Mouse (Mus musculus): ENCODE measurements around the gene Cdca5. TPM values are rescaled to one million over a fixed set of nuclear protein-coding genes. Genes with fewer than 3 reads are reported as not detected.

Gene Cdca5
- 33.0 TPM for polyA plus RNA-seq (2012; fragmentation: generic; extraction: Trizol)
- long read RNA-seq, experiment 1, transcript Cdca5-201 (6 exons, 2,024 nt): major isoform, 24 of 30 reads
- long read RNA-seq, experiment 1, partial matches to known transcripts: 6 of 30 reads
- long read RNA-seq, experiment 1, other reads (novel, unspliced or antisense): 0 of 30 reads
- long read RNA-seq, experiment 2, transcript Cdca5-201 (6 exons, 2,024 nt): major isoform, 235 of 250 reads
- long read RNA-seq, experiment 2, partial matches to known transcripts: 9 of 250 reads
- long read RNA-seq, experiment 2, other reads (novel, unspliced or antisense): 6 of 250 reads

DNA sequence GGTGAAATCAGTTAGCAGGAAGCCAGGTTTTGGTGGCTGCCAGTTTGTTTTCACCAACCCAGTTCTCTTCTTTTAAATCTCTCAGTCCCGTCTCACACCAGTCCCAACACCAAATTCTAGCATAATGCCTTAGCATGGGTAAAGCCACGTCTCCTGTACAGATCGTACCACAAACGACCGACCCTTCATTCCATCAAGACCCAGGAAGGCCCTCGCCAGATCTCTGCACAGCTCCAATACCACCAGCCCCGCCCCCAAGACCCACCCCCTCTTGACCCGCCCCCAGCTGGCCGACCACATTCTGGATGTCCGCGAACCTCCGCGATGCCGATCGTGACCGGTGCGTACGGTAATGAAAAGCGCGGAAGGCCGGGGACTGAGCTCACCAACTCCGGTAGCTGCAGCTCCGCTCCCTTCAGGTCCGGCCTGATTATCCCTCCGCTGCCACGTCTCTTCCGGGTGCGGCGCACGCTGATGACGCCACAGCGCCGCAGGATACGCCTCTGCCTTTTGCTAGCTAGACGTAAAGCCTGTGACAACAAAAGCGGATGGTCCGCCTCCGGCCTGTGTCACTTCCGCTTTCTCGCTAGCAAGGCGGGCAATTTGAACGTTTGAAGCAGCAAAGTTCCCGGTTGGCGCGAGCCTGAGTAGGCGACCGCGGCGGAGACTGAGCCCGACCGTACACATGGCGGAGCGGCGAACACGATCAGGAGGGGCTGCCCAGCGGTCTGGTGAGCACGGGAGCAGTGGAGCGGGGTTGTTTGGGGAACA is at the start of gene Cdca5, which contains the start of gene Zfpl1:
Gene Cdca5, plus strand, starts transcription at position 506 of the 771 bp plus-strand sequence.
Gene Zfpl1, minus strand, starts transcription at position 479 of the 771 bp plus-strand sequence.
- Histone ChIP-seq H3ac (ENCODE audit: control insufficient read depth, insufficient read length, low read depth) (peak within 1 kb of the TSS; percentile 96), H3K36me3 (ENCODE audit: control insufficient read depth, insufficient read depth) (peaks cover 49% of the 10 kb centered on the region), H3K79me3 (ENCODE audit: low read depth) (peaks cover 36% of the 10 kb centered on the region), H3K79me2 (ENCODE audit: control insufficient read depth, insufficient read depth) (peaks cover 70% of the 10 kb centered on the region), H3K4me3 (ENCODE audit: insufficient read depth, poor library complexity, severe bottlenecking) (peak within 1 kb of the TSS; percentile 98), H3K27me3 (ENCODE audit: control insufficient read depth, insufficient read depth, insufficient read length) (no peaks in the 10 kb centered on the region)
- TF ChIP-seq MYOG (IDR thresholded peaks at IDR 0.05; ENCODE audit: control insufficient read depth, extremely low read depth, insufficient read length) (no peak), MYOD1 (IDR thresholded peaks at IDR 0.05; ENCODE audit: control insufficient read depth, insufficient read length, low read depth) (no peak), USF1 (IDR thresholded peaks at IDR 0.05; ENCODE audit: low read depth) (no peak), FOSL1 (IDR thresholded peaks at IDR 0.05; ENCODE audit: insufficient read depth, low read length, poor library complexity, severe bottlenecking) (no peak), CTCF (IDR thresholded peaks at IDR 0.05; ENCODE audit: control insufficient read depth, insufficient read depth, insufficient read length) (no peak), MAX (IDR thresholded peaks at IDR 0.05) (peak; percentile 60)

DNA sequence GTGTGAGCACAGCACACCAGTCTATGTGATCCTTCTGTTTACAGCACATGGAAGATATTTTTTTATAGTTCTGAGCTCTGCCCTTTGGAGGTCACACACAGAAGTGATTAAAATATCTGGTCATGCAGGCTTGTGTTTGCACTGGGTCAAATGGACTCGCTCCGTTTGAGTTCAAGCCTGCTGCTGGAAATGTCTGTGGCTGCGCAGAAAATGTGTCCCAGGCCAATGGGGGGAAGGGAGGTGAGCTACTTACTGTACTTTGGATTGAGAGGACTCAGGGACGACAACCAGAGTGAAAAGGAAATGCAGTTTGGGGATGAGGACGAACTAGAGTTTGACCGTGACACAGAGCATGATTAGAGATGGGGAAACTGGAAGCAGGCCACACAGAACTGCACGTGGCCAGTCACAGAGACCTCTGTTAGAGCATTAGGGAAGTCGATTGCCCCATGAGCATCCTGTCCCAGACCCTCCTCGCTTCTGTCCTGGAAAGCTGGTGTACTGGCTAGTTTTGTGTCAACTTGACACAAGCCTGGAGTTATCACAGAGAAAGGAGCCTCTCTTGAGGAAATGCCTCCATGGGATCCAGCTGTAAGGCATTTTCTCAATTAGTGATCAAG is 48.7 kb upstream of the Cdca5 start:
- no peak for TF ChIP-seq MYOG (IDR thresholded peaks at IDR 0.05; ENCODE audit: control insufficient read depth, extremely low read depth, insufficient read length)
- no peak for TF ChIP-seq FOSL1 (IDR thresholded peaks at IDR 0.05; ENCODE audit: insufficient read depth, low read length, poor library complexity, severe bottlenecking)
- TF ChIP-seq MYOD1 (IDR thresholded peaks at IDR 0.05; ENCODE audit: control insufficient read depth, insufficient read length, low read depth): no peak
- TF ChIP-seq CTCF (IDR thresholded peaks at IDR 0.05; ENCODE audit: control insufficient read depth, insufficient read depth, insufficient read length): no peak
- no peak for TF ChIP-seq USF1 (IDR thresholded peaks at IDR 0.05; ENCODE audit: low read depth)
- TF ChIP-seq CEBPB (IDR thresholded peaks at IDR 0.05; ENCODE audit: low read depth): no peak
- no peak for TF ChIP-seq MAX (IDR thresholded peaks at IDR 0.05)

DNA sequence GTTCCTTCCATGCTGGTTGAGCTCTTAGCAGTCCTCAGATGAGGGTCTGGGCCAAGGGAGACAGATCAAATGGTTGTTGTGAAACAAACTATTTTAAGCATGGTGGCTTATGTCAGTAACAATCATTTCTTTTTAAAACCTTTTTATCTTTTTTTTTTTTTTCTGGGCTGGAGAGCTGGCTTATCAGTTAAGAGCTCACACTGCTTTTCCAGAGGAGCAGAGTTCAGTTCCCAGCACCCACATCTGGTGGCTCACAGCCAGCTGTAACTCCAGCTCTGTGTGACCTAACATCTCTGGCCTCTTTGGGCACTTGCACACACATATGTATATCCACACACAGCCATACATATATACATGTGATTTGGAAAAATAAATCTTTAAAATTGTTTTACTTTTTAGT is 47.1 kb upstream of the Cdca5 start:
- Histone ChIP-seq H3K27me3 (ENCODE audit: control insufficient read depth, insufficient read depth, insufficient read length) (peaks cover under 1% of the 10 kb centered on the region), H3ac (ENCODE audit: control insufficient read depth, insufficient read length, low read depth) (no peak overlapping the region), H3K79me3 (ENCODE audit: low read depth) (no peaks in the 10 kb centered on the region), H3K36me3 (ENCODE audit: control insufficient read depth, insufficient read depth) (no peaks in the 10 kb centered on the region), H3K79me2 (ENCODE audit: control insufficient read depth, insufficient read depth) (no peaks in the 10 kb centered on the region), H3K4me3 (ENCODE audit: insufficient read depth, poor library complexity, severe bottlenecking) (no peak overlapping the region)
- no peak for TF ChIP-seq MYOD1 (IDR thresholded peaks at IDR 0.05; ENCODE audit: control insufficient read depth, insufficient read length, low read depth)
- no peak for TF ChIP-seq CTCF (IDR thresholded peaks at IDR 0.05; ENCODE audit: control insufficient read depth, insufficient read depth, insufficient read length)
- TF ChIP-seq USF1 (IDR thresholded peaks at IDR 0.05; ENCODE audit: low read depth): no peak
- no peak for TF ChIP-seq MAX (IDR thresholded peaks at IDR 0.05)
- TF ChIP-seq FOSL1 (IDR thresholded peaks at IDR 0.05; ENCODE audit: insufficient read depth, low read length, poor library complexity, severe bottlenecking): no peak
- TF ChIP-seq CEBPB (IDR thresholded peaks at IDR 0.05; ENCODE audit: low read depth): no peak
- TF ChIP-seq MYOG (IDR thresholded peaks at IDR 0.05; ENCODE audit: control insufficient read depth, extremely low read depth, insufficient read length): no peak

More for the DNA sequence above, 48.7 kb upstream of the Cdca5 start:
- no peaks in the 10 kb centered on the region for H3K79me3 ChIP-seq (ENCODE audit: low read depth)
- no peak overlapping the region for H3ac ChIP-seq (ENCODE audit: control insufficient read depth, insufficient read length, low read depth)
- H3K4me3 ChIP-seq (ENCODE audit: insufficient read depth, poor library complexity, severe bottlenecking): no peak overlapping the region
- H3K27me3 ChIP-seq (ENCODE audit: control insufficient read depth, insufficient read depth, insufficient read length): peaks cover 3% of the 10 kb centered on the region
- H3K36me3 ChIP-seq (ENCODE audit: control insufficient read depth, insufficient read depth): no peaks in the 10 kb centered on the region
- H3K79me2 ChIP-seq (ENCODE audit: control insufficient read depth, insufficient read depth): no peaks in the 10 kb centered on the region

DNA sequence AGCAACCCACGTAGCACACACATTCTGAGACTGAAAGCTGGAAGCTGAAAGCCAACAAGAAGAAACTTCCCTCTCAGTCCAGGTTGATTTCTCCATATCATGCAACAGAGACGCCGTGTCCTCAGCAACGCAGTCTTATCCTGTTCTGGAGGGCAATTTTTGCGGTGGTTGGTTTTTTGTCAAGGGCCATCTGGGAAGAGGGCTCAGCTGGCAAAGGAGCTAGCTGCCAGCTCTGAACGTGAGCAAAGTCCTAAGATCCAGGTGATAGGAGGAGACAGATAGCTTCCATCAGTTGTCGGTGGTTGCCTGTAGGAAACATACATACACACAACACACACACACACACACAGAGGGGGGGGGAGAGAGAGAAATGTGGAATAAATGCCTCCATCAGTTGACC is 46.5 kb upstream of the Cdca5 start:
- no peak overlapping the region for H3ac ChIP-seq (ENCODE audit: control insufficient read depth, insufficient read length, low read depth)
- TF ChIP-seq CEBPB (IDR thresholded peaks at IDR 0.05; ENCODE audit: low read depth) (no peak), CTCF (IDR thresholded peaks at IDR 0.05; ENCODE audit: control insufficient read depth, insufficient read depth, insufficient read length) (no peak), USF1 (IDR thresholded peaks at IDR 0.05; ENCODE audit: low read depth) (no peak), MYOG (IDR thresholded peaks at IDR 0.05; ENCODE audit: control insufficient read depth, extremely low read depth, insufficient read length) (no peak), FOSL1 (IDR thresholded peaks at IDR 0.05; ENCODE audit: insufficient read depth, low read length, poor library complexity, severe bottlenecking) (no peak), MYOD1 (IDR thresholded peaks at IDR 0.05; ENCODE audit: control insufficient read depth, insufficient read length, low read depth) (no peak), MAX (IDR thresholded peaks at IDR 0.05) (no peak)
- no peaks in the 10 kb centered on the region for H3K36me3 ChIP-seq (ENCODE audit: control insufficient read depth, insufficient read depth)

GRCm38 (mm10) chr19:6040002-6040401 is 44.8 kb upstream of the Cdca5 start:
- Histone ChIP-seq H3K36me3 (ENCODE audit: control insufficient read depth, insufficient read depth) (no peaks in the 10 kb centered on the region), H3K27me3 (ENCODE audit: control insufficient read depth, insufficient read depth, insufficient read length) (no peaks in the 10 kb centered on the region), H3K79me3 (ENCODE audit: low read depth) (no peaks in the 10 kb centered on the region), H3K79me2 (ENCODE audit: control insufficient read depth, insufficient read depth) (no peaks in the 10 kb centered on the region), H3ac (ENCODE audit: control insufficient read depth, insufficient read length, low read depth) (no peak overlapping the region), H3K4me3 (ENCODE audit: insufficient read depth, poor library complexity, severe bottlenecking) (no peak overlapping the region)
- TF ChIP-seq FOSL1 (IDR thresholded peaks at IDR 0.05; ENCODE audit: insufficient read depth, low read length, poor library complexity, severe bottlenecking) (no peak), CEBPB (IDR thresholded peaks at IDR 0.05; ENCODE audit: low read depth) (no peak), CTCF (IDR thresholded peaks at IDR 0.05; ENCODE audit: control insufficient read depth, insufficient read depth, insufficient read length) (no peak), USF1 (IDR thresholded peaks at IDR 0.05; ENCODE audit: low read depth) (no peak), MAX (IDR thresholded peaks at IDR 0.05) (no peak)

More for the DNA sequence above, 46.5 kb upstream of the Cdca5 start:
- H3K4me3 ChIP-seq (ENCODE audit: insufficient read depth, poor library complexity, severe bottlenecking): no peak overlapping the region
- no peaks in the 10 kb centered on the region for H3K79me3 ChIP-seq (ENCODE audit: low read depth)
- no peaks in the 10 kb centered on the region for H3K79me2 ChIP-seq (ENCODE audit: control insufficient read depth, insufficient read depth)
- no peaks in the 10 kb centered on the region for H3K27me3 ChIP-seq (ENCODE audit: control insufficient read depth, insufficient read depth, insufficient read length)

All from C2C12 (cell line).